12 mouse cellular contexts compared by ENCODE assay signal in genomic region chr1:180623911-180624310, GRCm38 (mm10). TPM values are rescaled to one million over a fixed set of nuclear protein-coding genes. Genes with fewer than 3 reads are reported as not detected.
DNase-seq lines count a peak whose midpoint lies in the region; ATAC-seq and TF ChIP-seq lines count a peak whose summit lies in the region.
"Had no signal": no experiment of that assay in that cellular context is flagged by ENCODE, and none has a peak within 500 bp of the region (broad histone marks: within the 10 kb centered on the region; RNA-seq: fewer than 3 reads in every experiment).

No protein-coding gene starts in this region.

- H3K4me1 ChIP-seq in kidney, adult 2 months (ENCODE audit: control insufficient read depth, insufficient read depth, low read length): 0 out of 2 replicates have a peak, but pooled peaks cover 4% of the 10 kb centered on the region
- no peaks in the 10 kb centered on the region for H3K4me1 ChIP-seq in thymus, adult 2 months (replicated peaks; ENCODE audit: control insufficient read depth, insufficient read depth, low read length)
- H3K4me1 ChIP-seq: limb, embryonic 15.5 days had no signal

- H3K36me3 ChIP-seq in kidney, adult 2 months (ENCODE audit: control insufficient read depth, insufficient read depth, low read length): no peaks in the 10 kb centered on the region
- no peaks in the 10 kb centered on the region for H3K36me3 ChIP-seq in thymus, adult 2 months (ENCODE audit: control insufficient read depth, insufficient read depth, low read length)
- H3K36me3 ChIP-seq in splenic B cell, adult 2 months (ENCODE audit: control insufficient read depth, insufficient read depth, low read length, poor library complexity, severe bottlenecking): no peaks in the 10 kb centered on the region
- H3K36me3 ChIP-seq: limb, embryonic 15.5 days had no signal

- ATAC-seq in megakaryocyte, adult 5-6 weeks (ENCODE audit: poor library complexity, severe bottlenecking): no peak

- TF ChIP-seq CTCF in kidney, adult 2 months (conservative IDR thresholded peaks at IDR 0.05; ENCODE audit: insufficient read depth, insufficient read length, low read depth, low read length): peak; percentile 29; the same call in 1 of the 2 replicates
- no peak for TF ChIP-seq CTCF in thymus, adult 2 months (IDR thresholded peaks at IDR 0.05; ENCODE audit: borderline replicate concordance, control insufficient read depth, extremely low read depth, insufficient read depth, low read length, poor library complexity)

- no peak overlapping the region for H3K27ac ChIP-seq in kidney, adult 2 months (ENCODE audit: insufficient read depth, low read depth, low read length)
- H3K27ac ChIP-seq in thymus, adult 2 months (ENCODE audit: control insufficient read depth, insufficient read depth, low read length): no peak overlapping the region
- H3K27ac ChIP-seq: limb, embryonic 15.5 days had no signal

- no peak for TF ChIP-seq POLR2A in kidney, adult 2 months (IDR thresholded peaks at IDR 0.05; ENCODE audit: low read depth, low read length)
- TF ChIP-seq POLR2A in thymus, adult 2 months (IDR thresholded peaks at IDR 0.05; ENCODE audit: control insufficient read depth, extremely low read depth, insufficient read depth, low read length, poor library complexity): no peak

- no peaks in the 10 kb centered on the region for H3K27me3 ChIP-seq in kidney, adult 2 months (replicated peaks; ENCODE audit: control insufficient read depth, insufficient read depth, low read length)
- H3K27me3 ChIP-seq in thymus, adult 2 months (ENCODE audit: control insufficient read depth, insufficient read depth, low read length): no peaks in the 10 kb centered on the region
- no peaks in the 10 kb centered on the region for H3K27me3 ChIP-seq in splenic B cell, adult 2 months (ENCODE audit: control insufficient read depth, insufficient read depth, low read length, poor library complexity, severe bottlenecking)
- H3K27me3 ChIP-seq: limb, embryonic 15.5 days had no signal

- no peak for DNase-seq in kidney, adult 2 months
- no peak for DNase-seq in kidney, adult 18-20 months
- DNase-seq in thymus, adult 2 months: peak; percentile 19
- no peak for DNase-seq in thymus, adult 18-20 months
- peak; percentile 81 for DNase-seq in R1 (ENCODE audit: low read depth, low spot score)
- peak; percentile 55 for DNase-seq in splenic B cell, adult 2 months (ENCODE audit: low read depth, low spot score)
- no peak for DNase-seq in ovary, postnatal 14 days (ENCODE audit: low spot score)
- DNase-seq: cerebellum, adult 8-10 months; heart, postnatal 10 days; retina, postnatal 1 day had no signal

- no peak overlapping the region for H3K4me3 ChIP-seq in kidney, adult 2 months (ENCODE audit: insufficient read depth, low read depth, low read length)
- no peak overlapping the region for H3K4me3 ChIP-seq in thymus, adult 2 months (ENCODE audit: control insufficient read depth, insufficient read depth, low read length)
- H3K4me3 ChIP-seq: limb, embryonic 15.5 days had no signal

- 93% methylated on average over 2 of the region's 2 CpGs for WGBS in kidney, adult 2 months
- 99% methylated on average over 2 of the region's 2 CpGs for WGBS in thymus, adult 2 months

RNA-seq across cellular contexts. Expression of gene Lin9, which starts 17.0 kb away (rescaled TPM):
- polyA plus RNA-seq in kidney, adult 2 months (2012; rRNA removed): 4.0 and 4.2 TPM in 2 replicates
- polyA plus RNA-seq in thymus, adult 2 months (2012; rRNA removed): 16.9 and 21.6 TPM in 2 replicates
- 30.8 and 32.5 TPM in 2 replicates for total RNA-seq in megakaryocyte, adult 5-6 weeks (2015)
- 32.8 and 35.7 TPM in 2 replicates for total RNA-seq in megakaryocyte, adult 5-6 weeks (2017)

RNA-seq across cellular contexts. Expression of gene Parp1, which starts 55.2 kb away (rescaled TPM):
- polyA plus RNA-seq in kidney, adult 2 months (2012; rRNA removed): 20.2 and 24.6 TPM in 2 replicates
- polyA plus RNA-seq in thymus, adult 2 months (2012; rRNA removed): 49.6 and 57.3 TPM in 2 replicates
- 38.4 and 41.6 TPM in 2 replicates for total RNA-seq in megakaryocyte, adult 5-6 weeks (2015)
- total RNA-seq in megakaryocyte, adult 5-6 weeks (2017): 97.3 and 107 TPM in 2 replicates

Comparison
In these comparisons a context has a peak if more than half of its experiments do, and no peak if none do; other contexts are left out.
1. DNase-seq: peak in thymus, adult 2 months (single experiment), R1 (single experiment) and splenic B cell, adult 2 months (single experiment); none in kidney, adult 2 months (single experiment), kidney, adult 18-20 months (single experiment), thymus, adult 18-20 months (0 of 2) and ovary, postnatal 14 days (single experiment).